Mouse (Mus musculus): ENCODE data around the gene Chtf18. TPM values are rescaled to one million over a fixed set of nuclear protein-coding genes. Genes with fewer than 3 reads are reported as not detected.

Gene Chtf18
- total and polyA plus RNA-seq, 3 experiments, result 35.5 to 71.1 TPM; not detected in 1

- no peak for DNase-seq (ENCODE audit: low read depth, low spot score)
- no peak overlapping the region for H3K9ac ChIP-seq (ENCODE audit: control insufficient read depth, low read depth, low read length, poor library complexity, severe bottlenecking)
- no peak overlapping the region for H3K27ac ChIP-seq (ENCODE audit: control insufficient read depth, low read depth, low read length)
- TF ChIP-seq NRF1 (IDR thresholded peaks at IDR 0.05; ENCODE audit: insufficient read depth, low read depth, low read length, poor library complexity, severe bottlenecking) (no peak), USF1 (IDR thresholded peaks at IDR 0.05; ENCODE audit: low read depth, low read length) (no peak), GATA1 (IDR thresholded peaks at IDR 0.05; ENCODE audit: low read depth, low read length) (no peak), E2F4 (IDR thresholded peaks at IDR 0.05; ENCODE audit: borderline replicate concordance, low read depth, low read length) (no peak), ZMIZ1 (IDR thresholded peaks at IDR 0.05; ENCODE audit: low read depth, low read length) (no peak), POLR2AphosphoS5 (IDR thresholded peaks at IDR 0.05; ENCODE audit: borderline replicate concordance, low read depth, low read length) (no peak), POLR2A (IDR thresholded peaks at IDR 0.05; ENCODE audit: control insufficient read depth in 1 of 2, insufficient read depth in 1 of 2, low read depth in 1 of 2, low read length in 2 of 2, poor library complexity in 1 of 2) (no peak)
- no peak overlapping the region for H3K4me3 ChIP-seq (ENCODE audit: control insufficient read depth in 1 of 2, insufficient read depth in 1 of 2, low read depth in 2 of 2, low read length in 2 of 2)
- peaks cover 12 to 14% of the 10 kb centered on the region in 2 experiments for H3K27me3 ChIP-seq (ENCODE audit: control insufficient read depth in 1 of 2, insufficient read depth in 2 of 2, low read length in 2 of 2)
- H3K79me2 ChIP-seq (ENCODE audit: control insufficient read depth, insufficient read depth, low read length, poor library complexity), result no peaks in the 10 kb centered on the region
- no peaks in the 10 kb centered on the region for H3K4me1 ChIP-seq (ENCODE audit: control insufficient read depth in 1 of 2, insufficient read depth in 2 of 2, low read length in 2 of 2)
- no peaks in the 10 kb centered on the region for H3K9me3 ChIP-seq (replicated peaks; ENCODE audit: insufficient read depth, low read length)
- no peaks in the 10 kb centered on the region for H3K36me3 ChIP-seq (ENCODE audit: control insufficient read depth in 1 of 2, insufficient read depth in 2 of 2, low read length in 2 of 2)
These were observed 35.4 kb upstream of the Chtf18 start for GRCm38 (mm10) chr17:25762591-25762990.

DNA sequence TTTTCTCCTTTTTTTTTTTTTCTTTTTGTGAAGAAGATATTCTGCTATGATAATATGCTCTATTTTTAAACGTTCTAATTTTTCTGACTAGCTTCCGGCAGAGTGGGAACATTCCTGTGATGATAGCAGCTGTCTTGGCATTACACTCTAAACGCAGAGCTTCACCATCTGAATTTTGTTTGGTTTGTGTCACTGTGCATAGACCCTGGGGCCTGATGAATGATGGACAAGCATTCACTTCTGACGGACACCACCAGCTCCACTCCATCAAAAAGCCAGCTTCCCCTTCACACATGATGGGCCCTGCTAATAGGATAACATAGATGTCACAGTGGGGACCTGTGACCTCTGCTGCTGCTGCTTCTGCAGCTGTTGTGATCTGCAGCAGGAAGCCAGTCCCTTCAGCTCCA lies 34.3 kb upstream of the Chtf18 start:
- no peaks in the 10 kb centered on the region for H3K36me3 ChIP-seq (ENCODE audit: control insufficient read depth in 1 of 2, insufficient read depth in 2 of 2, low read length in 2 of 2)
- H3K9ac ChIP-seq (ENCODE audit: control insufficient read depth, low read depth, low read length, poor library complexity, severe bottlenecking), result no peak overlapping the region
- TF ChIP-seq TAL1 (IDR thresholded peaks at IDR 0.05; ENCODE audit: low read length), result no peak
- TF ChIP-seq RCOR1 (IDR thresholded peaks at IDR 0.05; ENCODE audit: low read depth, low read length), result no peak
- TF ChIP-seq SIN3A (IDR thresholded peaks at IDR 0.05; ENCODE audit: low read length), result no peak
- TF ChIP-seq CTCF (IDR thresholded peaks at IDR 0.05 in 2 of 3, conservative IDR thresholded peaks at IDR 0.05 in 1 of 3; ENCODE audit: control insufficient read depth in 1 of 3, insufficient read depth in 1 of 3, low read depth in 2 of 3, low read length in 3 of 3, poor library complexity in 1 of 3, severe bottlenecking in 1 of 3), result no peak
- no peak for TF ChIP-seq ZMIZ1 (IDR thresholded peaks at IDR 0.05; ENCODE audit: low read depth, low read length)
- no peak for TF ChIP-seq MXI1 (IDR thresholded peaks at IDR 0.05; ENCODE audit: low read depth, low read length)
- TF ChIP-seq ELF1 (IDR thresholded peaks at IDR 0.05; ENCODE audit: low read depth, low read length), result no peak
- no peak for TF ChIP-seq EP300 (IDR thresholded peaks at IDR 0.05; ENCODE audit: low read depth in 1 of 2, low read length in 2 of 2)
- no peak for TF ChIP-seq MEF2A (IDR thresholded peaks at IDR 0.05; ENCODE audit: extremely low read depth, insufficient replicate concordance, low read depth, low read length, poor library complexity, severe bottlenecking)
- no peak for TF ChIP-seq GABPA (IDR thresholded peaks at IDR 0.05; ENCODE audit: low read depth, low read length)
- no peak for TF ChIP-seq SMC3 (IDR thresholded peaks at IDR 0.05; ENCODE audit: low read depth, low read length)
- H3K4me1 ChIP-seq (ENCODE audit: control insufficient read depth in 1 of 2, insufficient read depth in 2 of 2, low read length in 2 of 2), result no peaks in the 10 kb centered on the region
- H3K79me2 ChIP-seq (ENCODE audit: control insufficient read depth, insufficient read depth, low read length, poor library complexity), result no peaks in the 10 kb centered on the region
- no peak overlapping the region for H3K27ac ChIP-seq (ENCODE audit: control insufficient read depth, low read depth, low read length)
- no peaks in the 10 kb centered on the region for H3K9me3 ChIP-seq (replicated peaks; ENCODE audit: insufficient read depth, low read length)
- no peak overlapping the region for H3K4me3 ChIP-seq (ENCODE audit: control insufficient read depth in 1 of 2, insufficient read depth in 1 of 2, low read depth in 2 of 2, low read length in 2 of 2)
- H3K27me3 ChIP-seq (ENCODE audit: control insufficient read depth in 1 of 2, insufficient read depth in 2 of 2, low read length in 2 of 2), result peaks cover 12 to 16% of the 10 kb centered on the region in 2 experiments
- DNase-seq (ENCODE audit: low read depth, low spot score), result no peak
